Mouse (Mus musculus) neural tube, embryonic 11.5 days (tissue): Measurements from ENCODE around the gene Rps7. TPM values are rescaled to one million over a fixed set of nuclear protein-coding genes. Genes with fewer than 3 reads are reported as not detected.
A peak's percentile ranks its signal among the peaks of the same experiment; 100 is the strongest.

Experiments
- ATAC-seq: fragments of 200-750 bp; cut with Nextera tagmentation; 2 replicates; pipeline ENCODE4 v1.8.0; 2017; ENCODE audit warnings: moderate number of reproducible peaks, mild to moderate bottlenecking, moderate TSS enrichment, moderate library complexity; ENCODE audit not compliant: insufficient read depth, low FRiP score, low TSS enrichment
- DNase-seq: peaks from one replicate; pipeline ENCODE4 v3.0.0-alpha.2; 2015; ENCODE audit warnings: low spot score
- H3K27ac ChIP-seq: fragments of 300-500 bp; sonication (generic); 2 replicates; pipeline ENCODE4 v1.5.1; 2014; ENCODE audit warnings: low read depth, mild to moderate bottlenecking, low read length
- H3K27me3 ChIP-seq: fragments of 300-500 bp; sonication (generic); 2 replicates; pipeline ENCODE4 v1.6.1; 2014; ENCODE audit warnings: mild to moderate bottlenecking, low read length, mixed read lengths; ENCODE audit not compliant: control insufficient read depth, insufficient read depth
- H3K36me3 ChIP-seq: fragments of 300-500 bp; sonication (generic); 2 replicates; pipeline ENCODE4 v1.6.1; 2014; ENCODE audit warnings: mild to moderate bottlenecking, low read length, moderate library complexity, mixed read lengths; ENCODE audit not compliant: control insufficient read depth, insufficient read depth
- H3K4me1 ChIP-seq: fragments of 300-500 bp; sonication (generic); 2 replicates; pipeline ENCODE4 v1.6.1; 2014; ENCODE audit warnings: low read length, mixed read lengths; ENCODE audit not compliant: control insufficient read depth, insufficient read depth
- H3K4me2 ChIP-seq: fragments of 300-500 bp; sonication (generic); 2 replicates; pipeline ENCODE4 v1.6.1; 2014; ENCODE audit warnings: low read depth, mild to moderate bottlenecking, moderate library complexity
- H3K4me3 ChIP-seq: fragments of 300-500 bp; sonication (generic); 2 replicates; pipeline ENCODE4 v1.5.1; 2014; ENCODE audit warnings: low read depth, low read length
- H3K9ac ChIP-seq: fragments of 300-500 bp; sonication (generic); 2 replicates; pipeline ENCODE4 v1.6.1; 2014; ENCODE audit warnings: mild to moderate bottlenecking, low read length
- H3K9me3 ChIP-seq: fragments of 300-500 bp; sonication (generic); 2 replicates; pipeline ENCODE4 v1.6.1; 2016; ENCODE audit warnings: low read length; ENCODE audit not compliant: control insufficient read depth
- WGBS: fragments of 180-500 bp; shearing (Covaris S2); extraction: QIAGEN DNeasy Blood & Tissue Kit; methylation state at CpG from one replicate; pipeline ENCODE4 v1.1.7; 2014; 5-methylcytosine and 5-hydroxymethylcytosine counted together
- polyA plus RNA-seq: library from polyadenylated mRNA; unstranded; fragments of >200 nt; fragmentation: Nextera tagmentation; extraction: Ambion mirVana; gene quantifications from 2 replicates; pipeline ENCODE4 v1.2.1, GENCODE M21; 2014

The Rps7 gene
- polyA plus RNA-seq, 1 experiment from 2014 or later = 639 TPM

DNA sequence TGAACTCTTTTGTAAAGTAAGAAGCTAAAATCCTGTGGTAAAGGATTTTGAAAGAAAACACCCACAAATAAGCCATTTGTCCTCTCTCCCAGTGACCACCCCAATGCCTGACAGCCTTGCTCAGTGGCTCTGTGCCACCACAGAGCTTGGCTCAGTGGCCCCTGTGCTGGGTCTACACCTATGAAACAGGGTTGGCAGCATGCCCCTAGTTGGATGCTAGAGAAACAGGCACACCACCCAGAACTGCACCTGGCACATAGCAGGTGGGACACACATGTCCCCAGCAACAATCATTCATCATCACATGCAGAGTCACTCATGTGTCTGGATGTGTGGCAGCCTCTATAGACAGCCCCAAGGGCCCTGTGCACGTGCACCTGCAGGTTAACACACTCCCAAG is 32.3 kb downstream of the Rps7 start:
- H3K9me3 ChIP-seq = no peaks in the 10 kb centered on the region
- DNase-seq = no peak
- H3K36me3 ChIP-seq = no peaks in the 10 kb centered on the region
- H3K27me3 ChIP-seq = no peaks in the 10 kb centered on the region
- H3K27ac ChIP-seq = no peak overlapping the region
- no peak overlapping the region for H3K4me2 ChIP-seq
- no peak overlapping the region for H3K4me3 ChIP-seq
- no peak for ATAC-seq
- WGBS = 78% methylated on average over 1 of the region's 1 CpGs
- H3K4me1 ChIP-seq = no peaks in the 10 kb centered on the region
- H3K9ac ChIP-seq = no peak overlapping the region

DNA sequence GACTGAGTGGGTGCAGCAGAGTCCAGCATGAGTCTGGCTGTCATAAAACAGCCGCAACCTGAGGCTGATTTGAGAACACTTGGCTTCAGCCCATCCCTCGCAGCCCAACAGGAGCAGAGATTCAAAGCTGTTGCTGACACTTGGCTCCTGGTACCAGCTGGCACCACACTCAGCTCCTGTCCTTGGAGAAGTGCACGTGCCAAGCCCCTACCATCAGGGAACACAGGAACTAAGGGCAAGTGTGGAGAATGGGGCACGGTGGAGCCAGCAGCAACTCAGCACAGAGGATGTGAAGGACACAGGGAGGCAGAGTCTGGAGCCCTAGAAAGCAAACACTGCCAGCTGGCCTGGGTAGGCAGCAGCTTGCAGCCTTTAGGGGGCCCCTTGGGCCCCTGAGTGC is 33.5 kb downstream of the Rps7 start:
- no peak overlapping the region for H3K9ac ChIP-seq
- no peak overlapping the region for H3K27ac ChIP-seq
- H3K27me3 ChIP-seq = no peaks in the 10 kb centered on the region
- H3K4me2 ChIP-seq = no peak overlapping the region
- H3K36me3 ChIP-seq = no peaks in the 10 kb centered on the region
- no peaks in the 10 kb centered on the region for H3K9me3 ChIP-seq
- 29% methylated on average over 4 of the region's 4 CpGs for WGBS
- H3K4me1 ChIP-seq = no peaks in the 10 kb centered on the region
- ATAC-seq (no peak), DNase-seq (no peak)
- no peak overlapping the region for H3K4me3 ChIP-seq

DNA sequence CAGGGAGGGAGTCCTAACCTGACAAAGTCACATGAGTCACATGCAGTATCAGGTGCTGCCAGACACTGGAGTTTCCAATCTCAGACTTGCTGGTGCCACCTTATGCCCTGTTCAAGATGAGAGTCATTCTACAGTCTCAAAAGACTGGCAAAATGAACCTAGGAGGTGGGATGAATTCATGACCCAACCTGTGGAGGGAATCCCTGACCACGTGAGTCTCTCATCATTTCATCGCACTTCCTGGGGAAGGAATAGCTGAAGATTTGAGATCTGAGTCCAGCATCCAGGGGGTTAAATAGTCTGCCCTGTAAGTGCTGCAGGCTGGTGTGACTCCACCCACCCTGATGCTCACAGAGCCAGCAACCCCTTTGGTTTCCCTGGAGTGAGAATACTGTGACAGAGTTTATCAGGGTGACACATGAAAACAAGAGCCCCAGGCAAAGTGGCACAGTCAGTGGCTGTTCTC is 37.2 kb downstream of the Rps7 start:
- Histone ChIP-seq H3K27me3 (no peaks in the 10 kb centered on the region), H3K4me2 (no peak overlapping the region), H3K36me3 (no peaks in the 10 kb centered on the region), H3K4me1 (no peaks in the 10 kb centered on the region), H3K4me3 (no peak overlapping the region), H3K9me3 (no peaks in the 10 kb centered on the region), H3K27ac (no peak overlapping the region), H3K9ac (no peak overlapping the region)
- DNase-seq (no peak), ATAC-seq (no peak)
- 70% methylated on average over 2 of the region's 2 CpGs for WGBS

DNA sequence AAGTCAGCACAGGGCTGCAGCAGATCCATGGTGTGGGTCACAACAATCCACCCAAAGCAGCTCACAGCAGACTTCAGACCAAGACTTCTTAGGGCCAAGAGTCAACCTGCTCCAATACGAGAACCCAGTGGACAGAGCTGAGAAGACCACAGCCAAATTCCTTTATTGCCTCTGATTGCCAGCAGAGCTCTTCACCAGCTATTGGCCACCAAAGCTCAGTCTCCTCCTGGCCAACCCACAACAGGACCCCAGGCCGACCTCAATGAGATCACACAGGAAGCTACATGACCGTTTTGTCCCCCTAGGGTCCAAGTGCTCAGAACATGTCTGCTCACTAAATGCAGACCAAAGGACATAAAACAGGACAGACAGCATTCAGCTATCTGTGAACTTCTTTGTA is 37.6 kb downstream of the Rps7 start:
- Histone ChIP-seq H3K4me3 (no peak overlapping the region), H3K27me3 (no peaks in the 10 kb centered on the region), H3K36me3 (no peaks in the 10 kb centered on the region), H3K9ac (no peak overlapping the region), H3K4me2 (no peak overlapping the region), H3K4me1 (no peaks in the 10 kb centered on the region), H3K9me3 (no peaks in the 10 kb centered on the region), H3K27ac (no peak overlapping the region)
- 55% methylated on average over 3 of the region's 3 CpGs for WGBS
- DNase-seq (no peak), ATAC-seq (no peak)

DNA sequence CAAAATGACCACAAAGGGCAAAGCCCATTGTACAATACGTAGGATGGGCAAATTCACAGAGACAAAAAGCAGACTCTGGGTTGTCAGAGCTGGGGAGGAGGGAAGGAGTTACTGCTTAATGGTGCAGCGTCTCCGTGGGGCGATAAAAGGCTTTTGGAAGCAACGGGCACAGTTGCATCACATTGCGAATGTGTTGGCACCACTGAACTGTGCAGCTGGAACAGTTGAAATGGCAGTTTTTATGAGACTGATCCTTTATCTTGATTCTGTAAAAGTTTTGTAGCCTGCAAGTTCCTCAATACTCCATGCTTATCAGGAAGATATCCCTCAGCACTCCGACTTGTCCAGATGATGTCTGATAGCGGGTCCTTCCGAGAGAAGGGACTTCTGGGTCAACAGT is 38.1 kb downstream of the Rps7 start:
- Histone ChIP-seq H3K36me3 (no peaks in the 10 kb centered on the region), H3K4me2 (no peak overlapping the region), H3K4me3 (no peak overlapping the region), H3K9me3 (no peaks in the 10 kb centered on the region), H3K4me1 (no peaks in the 10 kb centered on the region), H3K27ac (no peak overlapping the region), H3K9ac (no peak overlapping the region), H3K27me3 (no peaks in the 10 kb centered on the region)
- DNase-seq = no peak
- no peak for ATAC-seq
- 80% methylated on average over 9 of the region's 9 CpGs for WGBS

DNA sequence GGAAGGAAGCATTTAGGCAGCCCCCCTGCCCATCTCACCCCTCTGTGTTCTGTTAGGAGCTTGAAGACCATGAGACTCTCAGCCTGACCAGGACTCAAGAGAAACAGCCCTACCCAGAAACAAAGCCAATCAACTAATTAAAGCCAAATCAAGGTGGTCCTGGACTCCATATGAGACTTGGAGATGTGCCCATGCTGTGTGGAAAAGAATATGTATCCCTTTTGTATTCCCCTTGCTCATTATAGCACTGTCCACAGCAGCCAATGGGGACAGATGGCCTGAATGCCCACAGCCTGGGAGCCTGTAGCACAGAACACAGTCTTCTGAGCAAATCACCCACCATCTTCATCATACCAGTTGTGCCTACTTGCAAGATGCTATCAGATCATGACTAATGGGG is 38.9 kb downstream of the Rps7 start:
- H3K27me3 ChIP-seq = no peaks in the 10 kb centered on the region
- no peaks in the 10 kb centered on the region for H3K9me3 ChIP-seq
- ATAC-seq = no peak
- H3K9ac ChIP-seq = no peak overlapping the region
- no peak overlapping the region for H3K27ac ChIP-seq
- H3K4me3 ChIP-seq = no peak overlapping the region
- no peaks in the 10 kb centered on the region for H3K4me1 ChIP-seq
- no peak for DNase-seq
- no peaks in the 10 kb centered on the region for H3K36me3 ChIP-seq
- H3K4me2 ChIP-seq = no peak overlapping the region

DNA sequence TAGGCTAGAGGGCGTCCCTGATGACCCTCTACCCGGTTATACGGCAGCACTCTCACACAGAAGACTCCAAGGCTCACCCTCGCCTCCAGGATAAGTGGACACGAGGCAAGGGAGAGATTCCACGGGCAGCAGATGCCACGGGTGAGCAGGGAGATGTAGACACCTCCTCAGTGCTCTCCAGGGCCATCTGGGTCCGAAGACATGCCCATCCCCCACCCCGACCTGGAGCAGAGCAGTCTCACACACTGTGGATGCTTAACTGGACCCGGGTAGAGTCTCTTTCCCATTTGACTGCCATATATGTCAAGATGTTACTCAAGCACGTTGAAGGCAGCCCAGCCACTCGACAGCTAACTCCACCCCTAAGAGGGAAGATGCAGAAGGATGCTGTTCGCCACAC is 45.3 kb downstream of the Rps7 start:
- DNase-seq = no peak
- WGBS = 52% methylated on average over 13 of the region's 13 CpGs
- no peak overlapping the region for H3K27ac ChIP-seq

DNA sequence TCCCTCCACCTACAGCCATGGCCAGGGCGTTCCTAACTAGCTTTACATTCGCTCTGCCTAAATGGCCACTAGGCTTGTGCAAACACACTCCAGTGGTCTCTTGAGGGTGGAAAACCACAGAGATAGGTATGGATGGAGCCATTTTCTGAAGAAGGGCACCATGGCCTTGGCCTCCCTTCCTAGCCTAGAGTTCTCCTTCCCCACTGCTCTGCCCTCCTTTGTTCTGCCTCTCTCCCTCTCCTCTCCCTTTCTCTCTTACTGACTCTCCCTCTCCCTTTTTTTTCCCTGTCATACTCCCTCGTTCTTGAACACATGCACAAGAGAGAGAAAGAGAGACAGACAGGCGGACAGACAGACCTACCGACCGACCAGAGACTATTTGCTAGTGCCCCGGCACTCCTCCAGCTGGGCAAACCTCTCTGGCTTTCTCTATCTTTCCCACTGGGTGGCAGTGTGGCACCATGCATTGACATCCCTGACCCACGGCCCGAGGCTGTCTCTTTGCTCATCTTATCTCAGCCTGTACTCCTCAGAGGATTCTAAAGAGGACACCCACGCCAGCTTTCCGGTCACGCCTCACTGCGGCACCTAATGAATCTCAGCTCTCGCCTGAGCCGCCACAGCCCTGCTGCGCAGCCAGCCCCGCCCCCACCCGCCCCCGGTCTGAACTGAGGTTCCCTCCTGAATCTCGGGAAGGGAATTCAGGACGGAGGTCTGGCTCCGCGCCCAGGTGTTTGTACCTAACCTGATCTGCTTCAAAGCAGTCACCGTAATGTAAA is 46.5 kb downstream of the Rps7 start:
- peak overlapping the region; percentile 46 for H3K4me2 ChIP-seq
- peaks cover 2% of the 10 kb centered on the region; the same call in 1 of the 2 replicates for H3K4me1 ChIP-seq
- H3K9ac ChIP-seq = peak overlapping the region; percentile 7
- no peak overlapping the region for H3K27ac ChIP-seq
- H3K4me3 ChIP-seq = peak overlapping the region; percentile 23
- no peaks in the 10 kb centered on the region for H3K27me3 ChIP-seq
- peak; percentile 87 for DNase-seq
- peak; percentile 94 for ATAC-seq
- H3K36me3 ChIP-seq = no peaks in the 10 kb centered on the region
- H3K9me3 ChIP-seq = no peaks in the 10 kb centered on the region
- 12% methylated on average over 23 of the region's 24 CpGs for WGBS

More for the DNA sequence above, 45.3 kb downstream of the Rps7 start:
- Histone ChIP-seq H3K9me3 (no peaks in the 10 kb centered on the region), H3K4me3 (no peak overlapping the region), H3K4me1 (peaks cover 2% of the 10 kb centered on the region; the same call in 1 of the 2 replicates), H3K36me3 (no peaks in the 10 kb centered on the region), H3K27me3 (no peaks in the 10 kb centered on the region), H3K4me2 (no peak overlapping the region), H3K9ac (no peak overlapping the region)
- no peak for ATAC-seq

DNA sequence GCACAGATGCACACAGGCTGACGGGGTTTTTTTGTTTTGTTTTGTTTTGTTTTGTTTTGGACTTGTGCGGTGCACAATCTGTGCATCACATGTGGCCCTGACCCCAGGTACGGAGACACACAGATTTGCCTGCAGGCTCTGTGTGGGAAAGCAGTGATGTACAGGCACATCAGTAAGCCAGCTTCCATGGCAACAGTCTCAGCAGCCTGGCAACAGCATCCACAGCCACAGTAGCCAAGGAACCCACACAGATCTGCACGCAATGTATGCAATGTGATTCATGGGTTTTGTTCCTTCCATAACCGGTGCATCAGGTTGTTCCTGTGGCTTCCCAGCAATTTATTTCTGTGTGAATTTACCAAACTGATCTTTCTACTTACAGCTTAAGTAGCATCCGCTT is 47.8 kb downstream of the Rps7 start:
- DNase-seq = peak; percentile 26
- Histone ChIP-seq H3K4me2 (no peak overlapping the region), H3K27ac (no peak overlapping the region), H3K9me3 (no peaks in the 10 kb centered on the region), H3K4me1 (peaks cover 2% of the 10 kb centered on the region; the same call in 1 of the 2 replicates), H3K36me3 (no peaks in the 10 kb centered on the region), H3K9ac (no peak overlapping the region), H3K4me3 (no peak overlapping the region), H3K27me3 (no peaks in the 10 kb centered on the region)
- ATAC-seq = no peak
- WGBS = 75% methylated on average over 6 of the region's 6 CpGs
